Mouse (Mus musculus): ENCODE results near the gene Nrp2.

DNA sequence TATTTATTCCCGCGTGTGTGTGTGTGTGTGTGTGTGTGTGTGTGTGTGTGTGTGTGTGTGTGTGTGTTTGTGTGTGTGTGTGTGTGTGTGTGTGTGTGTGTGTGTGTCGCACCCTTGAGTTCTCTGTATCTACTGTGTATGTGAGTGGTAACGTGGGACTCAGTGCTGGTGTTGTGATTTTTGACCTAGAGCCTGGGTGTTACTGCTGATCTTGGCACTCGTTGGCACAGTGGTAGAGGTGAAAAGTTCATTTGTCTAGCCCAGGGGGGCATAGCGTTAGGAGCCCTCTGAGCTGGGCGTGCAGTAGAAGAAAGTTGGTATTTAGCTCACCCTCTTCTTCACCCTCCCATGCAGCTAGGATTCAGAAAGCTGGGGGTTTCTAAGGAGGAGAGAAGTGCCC is 114.5 kb downstream of the Nrp2 start:
- TF ChIP-seq CTCF (IDR thresholded peaks at IDR 0.05; ENCODE audit: control insufficient read depth, insufficient read depth, insufficient replicate concordance, low read depth, low read length) (no peak), POLR2A (IDR thresholded peaks at IDR 0.05; ENCODE audit: control insufficient read depth, low read depth, low read length) (no peak)
